Mouse (Mus musculus) NIH3T3 (cell line): ENCODE results near the gene Dip2a.
A peak's percentile ranks its signal among the peaks of the same experiment; 100 is the strongest.

Experiments
- DNase-seq: peaks from one replicate; pipeline ENCODE4 v3.0.0-alpha.2; 2012; ENCODE audit warnings: low read depth

Dip2a gene

DNA sequence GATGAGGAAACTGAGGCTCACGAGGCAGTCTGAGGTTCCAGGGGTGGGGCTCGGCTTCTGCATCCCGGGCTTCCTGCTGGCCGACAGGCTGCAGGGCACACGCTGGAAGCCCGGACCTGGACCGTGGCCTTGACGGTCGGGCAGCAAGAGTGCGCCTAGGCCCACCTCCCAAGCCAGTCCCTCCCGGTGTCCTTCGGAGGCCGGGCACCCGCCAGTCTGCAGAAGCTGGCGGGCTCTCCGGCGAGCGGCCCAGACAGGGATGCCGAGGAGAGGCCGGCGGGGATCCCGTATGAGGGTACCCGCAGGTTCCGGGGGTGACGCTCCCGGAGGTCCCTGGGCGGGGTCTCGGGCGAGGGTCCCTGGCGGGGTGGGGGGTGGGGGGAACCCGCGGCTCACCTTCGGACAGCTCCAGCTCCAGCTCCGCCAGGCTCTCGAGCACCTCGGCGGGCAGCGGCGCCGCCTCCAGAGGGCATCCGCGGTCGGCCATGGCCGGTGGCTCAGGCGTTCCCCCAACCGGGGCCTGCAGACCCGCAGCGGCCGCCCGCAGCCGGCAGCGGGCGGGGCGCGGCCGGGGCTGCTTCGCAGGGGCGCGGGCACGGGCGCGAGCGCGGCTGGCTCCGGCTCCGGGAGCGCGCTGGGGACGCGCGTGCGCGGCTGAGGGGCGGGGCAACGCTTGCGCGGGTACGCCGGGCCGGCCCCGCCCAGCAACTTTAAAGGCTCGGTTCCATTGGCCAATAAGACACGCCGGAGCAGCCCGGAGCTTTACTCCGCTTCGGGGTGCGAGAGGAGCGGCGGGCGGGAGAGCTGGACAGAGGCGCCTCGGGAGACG, at the start of gene Dip2a:
TSS of gene Dip2a (minus strand) at position 581 of the 829 bp plus-strand sequence.
- peak; percentile 98 for DNase-seq

GRCm38 (mm10) chr10:76392596-76392995, 47.5 kb upstream of the Dip2a start:
- DNase-seq = no peak

- DNase-seq = peak; percentile 51
These were observed 46.7 kb upstream of the Dip2a start for GRCm38 (mm10) chr10:76391786-76392185.

- no peak for DNase-seq
These were observed 46.1 kb upstream of the Dip2a start for GRCm38 (mm10) chr10:76391166-76391565.

DNA sequence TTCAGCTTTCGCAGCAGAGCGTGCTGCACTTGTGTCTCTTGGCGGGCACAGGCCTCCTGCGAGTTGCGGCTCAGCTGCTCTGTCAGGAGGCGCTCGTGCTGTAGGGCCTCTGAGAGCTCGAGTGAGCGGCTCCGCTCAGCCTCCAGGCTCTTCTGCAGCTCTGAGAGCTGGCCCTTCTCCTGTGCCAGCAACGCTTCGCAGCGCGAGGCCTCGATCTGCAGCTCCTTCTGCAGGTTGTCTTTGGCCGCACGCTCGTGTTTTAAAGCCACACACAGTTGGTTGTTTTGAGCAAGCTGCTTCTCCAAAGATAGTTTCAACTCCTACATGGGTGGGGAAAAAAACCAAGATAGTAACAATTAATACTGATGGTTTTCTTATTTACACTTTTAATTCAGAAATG, 29.9 kb upstream of the Dip2a start:
- no peak for DNase-seq

- no peak for DNase-seq
These were observed 26.6 kb upstream of the Dip2a start for GRCm38 (mm10) chr10:76371736-76372135.

DNA sequence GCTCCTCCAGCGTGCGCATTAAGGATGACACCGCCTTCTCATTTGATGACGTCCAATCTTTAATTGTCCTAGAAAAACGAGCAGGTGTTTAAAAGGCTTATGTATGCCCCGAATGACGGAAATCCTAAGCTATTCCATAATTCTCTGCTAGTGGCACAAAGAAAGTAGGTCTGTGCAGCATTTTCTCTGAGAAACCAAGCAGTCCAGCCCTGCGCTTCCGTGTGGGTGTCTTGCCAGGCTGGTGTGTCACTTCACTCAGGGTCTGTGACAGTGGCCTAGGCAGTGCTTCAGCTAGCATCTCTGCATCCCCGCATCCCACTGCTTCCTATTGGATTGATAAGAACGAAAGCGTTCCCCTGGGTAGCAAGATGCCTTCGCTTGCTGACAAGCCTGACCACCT, 23.7 kb upstream of the Dip2a start:
- DNase-seq = no peak

- DNase-seq = no peak
These were observed 18.1 kb upstream of the Dip2a start for GRCm38 (mm10) chr10:76363233-76363632.

GRCm38 (mm10) chr10:76358468-76358867, 13.4 kb upstream of the Dip2a start:
- peak; percentile 84 for DNase-seq

GRCm38 (mm10) chr10:76357286-76357875, 12.3 kb upstream of the Dip2a start:
- peak; percentile 15 for DNase-seq

- no peak for DNase-seq
These were observed 9.9 kb upstream of the Dip2a start for GRCm38 (mm10) chr10:76354974-76355373.

- no peak for DNase-seq
These were observed 8.9 kb upstream of the Dip2a start for GRCm38 (mm10) chr10:76353986-76354385.

GRCm38 (mm10) chr10:76351953-76352352, 6.9 kb upstream of the Dip2a start:
- DNase-seq = no peak

- DNase-seq = peak; percentile 85
These were observed 1.5 kb upstream of the Dip2a start for GRCm38 (mm10) chr10:76346589-76346988.

DNA sequence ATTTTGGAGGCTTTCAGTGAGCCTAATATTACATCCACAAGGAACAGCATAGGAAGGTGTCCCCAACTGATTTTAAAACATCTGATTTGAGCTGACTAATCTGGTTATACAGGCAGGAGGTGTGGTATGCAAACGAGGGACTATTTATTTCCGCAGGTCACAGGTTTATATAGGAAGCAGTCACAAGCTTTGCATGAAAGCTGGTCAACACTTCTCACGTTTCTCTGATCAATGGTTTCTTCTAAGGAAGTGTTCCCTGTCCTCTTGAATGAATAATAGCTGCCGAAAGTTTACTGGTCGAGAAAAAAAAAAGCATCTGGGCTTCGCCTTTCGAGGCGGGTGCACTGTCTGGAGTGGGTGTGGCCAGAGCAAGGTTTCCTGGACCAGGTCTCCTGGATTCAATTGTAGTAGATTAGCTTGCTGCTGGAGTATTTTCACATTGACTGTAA, 976 bp upstream of the Dip2a start:
- peak; percentile 35 for DNase-seq

GRCm38 (mm10) chr10:76345540-76345902, 430 bp upstream of the Dip2a start:
- DNase-seq = no peak

GRCm38 (mm10) chr10:76334350-76334749, 10.7 kb downstream of the Dip2a start:
- no peak for DNase-seq

GRCm38 (mm10) chr10:76332040-76332439, 13.1 kb downstream of the Dip2a start:
- no peak for DNase-seq

GRCm38 (mm10) chr10:76329093-76329492, 16.0 kb downstream of the Dip2a start:
- DNase-seq = no peak

DNA sequence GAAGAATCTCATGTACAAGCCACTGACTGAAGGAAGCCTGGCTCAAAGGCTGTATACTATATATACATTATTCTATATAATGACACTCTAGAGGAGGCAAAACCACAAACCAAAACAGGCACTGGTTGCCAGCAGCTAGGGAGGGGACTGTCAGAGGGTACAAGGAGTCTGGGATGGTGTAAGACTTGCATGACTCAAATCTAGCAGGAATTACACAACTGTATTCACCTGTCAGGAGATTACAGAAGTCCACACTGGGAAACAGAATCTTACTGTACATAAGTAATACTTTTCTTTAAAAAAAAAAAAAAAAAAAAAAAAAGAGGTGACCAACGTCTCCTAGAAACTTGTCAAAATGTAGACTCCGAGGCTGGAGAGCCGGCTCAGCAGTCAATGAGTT, 16.5 kb downstream of the Dip2a start:
- peak; percentile 19 for DNase-seq

GRCm38 (mm10) chr10:76326304-76327006, 18.6 kb downstream of the Dip2a start:
- DNase-seq = peak; percentile 66

GRCm38 (mm10) chr10:76317623-76318022, 27.5 kb downstream of the Dip2a start:
- DNase-seq = no peak

DNA sequence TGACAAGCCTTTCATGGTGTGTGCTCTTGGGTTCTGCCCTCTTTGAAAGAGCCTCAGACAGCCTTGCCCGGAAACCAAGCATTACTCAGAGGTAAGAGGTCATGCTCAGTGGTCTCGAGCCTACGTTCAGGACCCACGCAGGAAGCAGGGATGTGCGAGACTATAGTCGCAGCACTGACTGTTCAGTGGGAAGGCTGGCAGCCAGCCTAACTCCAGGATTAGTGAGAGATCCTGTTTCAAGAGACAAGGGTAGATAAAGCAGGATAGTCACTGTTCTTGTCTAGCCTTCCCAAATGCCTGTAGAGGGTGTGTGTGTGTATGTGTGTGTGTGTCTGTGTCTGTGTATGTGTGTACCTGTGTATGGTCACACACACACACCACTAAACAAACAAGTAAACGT, 28.9 kb downstream of the Dip2a start:
- no peak for DNase-seq
